Mouse (Mus musculus): ENCODE measurements around the gene Onecut3. TPM values are rescaled to one million over a fixed set of nuclear protein-coding genes. Genes with fewer than 3 reads are reported as not detected.

The Onecut3 gene
- polyA plus RNA-seq, 1 experiment from 2014 or later: not detected

GRCm38 (mm10) chr10:80464381-80465035 lies 30.1 kb upstream of the Onecut3 start:
- Histone ChIP-seq H3K27me3 (replicated peaks) (peaks cover 30% of the 10 kb centered on the region), H3K36me3 (no peaks in the 10 kb centered on the region), H3K9ac (peak overlapping the region; percentile 20; the same call in 1 of the 2 replicates), H3K9me3 (replicated peaks) (peaks cover 5% of the 10 kb centered on the region; the same call in 1 of the 2 replicates), H3K4me1 (replicated peaks) (peaks cover 23% of the 10 kb centered on the region), H3K27ac (ENCODE audit: poor library complexity, severe bottlenecking) (peak overlapping the region; percentile 57), H3K4me3 (peak overlapping the region; percentile 20; the same call in 1 of the 2 replicates), H3K4me2 (peak overlapping the region; percentile 53)
- 10% methylated on average over 19 of the region's 19 CpGs for WGBS
- no peak for ATAC-seq (ENCODE audit: insufficient number of reproducible peaks, low FRiP score)

DNA sequence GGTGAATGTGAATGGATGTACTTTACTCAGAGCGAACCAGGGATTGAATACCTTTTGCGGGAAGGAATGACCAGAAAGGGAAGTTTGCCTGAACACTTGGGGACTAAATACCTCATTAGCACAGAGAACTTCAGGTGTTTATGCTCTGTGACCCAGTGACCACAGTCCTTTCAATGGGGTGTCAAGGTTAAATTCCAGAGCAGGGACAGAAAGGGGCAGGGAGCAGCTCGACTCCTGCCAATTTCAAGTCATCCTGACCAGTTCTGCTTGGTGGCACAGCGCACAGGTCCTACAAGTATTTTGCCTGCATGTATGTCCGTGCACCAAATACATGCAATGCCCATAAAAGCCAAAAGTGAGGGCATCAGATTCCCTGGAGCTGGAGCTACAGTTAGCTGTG lies 29.6 kb upstream of the Onecut3 start:
- H3K4me1 ChIP-seq (replicated peaks): peaks cover 23% of the 10 kb centered on the region
- H3K27ac ChIP-seq (ENCODE audit: poor library complexity, severe bottlenecking): no peak overlapping the region
- ATAC-seq (ENCODE audit: insufficient number of reproducible peaks, low FRiP score): no peak
- peaks cover 5% of the 10 kb centered on the region; the same call in 1 of the 2 replicates for H3K9me3 ChIP-seq (replicated peaks)
- no peaks in the 10 kb centered on the region for H3K36me3 ChIP-seq
- no peak overlapping the region for H3K4me3 ChIP-seq
- no peak overlapping the region for H3K9ac ChIP-seq
- peaks cover 35% of the 10 kb centered on the region for H3K27me3 ChIP-seq (replicated peaks)
- 66% methylated on average over 5 of the region's 5 CpGs for WGBS
- H3K4me2 ChIP-seq: peak overlapping the region; percentile 53

DNA sequence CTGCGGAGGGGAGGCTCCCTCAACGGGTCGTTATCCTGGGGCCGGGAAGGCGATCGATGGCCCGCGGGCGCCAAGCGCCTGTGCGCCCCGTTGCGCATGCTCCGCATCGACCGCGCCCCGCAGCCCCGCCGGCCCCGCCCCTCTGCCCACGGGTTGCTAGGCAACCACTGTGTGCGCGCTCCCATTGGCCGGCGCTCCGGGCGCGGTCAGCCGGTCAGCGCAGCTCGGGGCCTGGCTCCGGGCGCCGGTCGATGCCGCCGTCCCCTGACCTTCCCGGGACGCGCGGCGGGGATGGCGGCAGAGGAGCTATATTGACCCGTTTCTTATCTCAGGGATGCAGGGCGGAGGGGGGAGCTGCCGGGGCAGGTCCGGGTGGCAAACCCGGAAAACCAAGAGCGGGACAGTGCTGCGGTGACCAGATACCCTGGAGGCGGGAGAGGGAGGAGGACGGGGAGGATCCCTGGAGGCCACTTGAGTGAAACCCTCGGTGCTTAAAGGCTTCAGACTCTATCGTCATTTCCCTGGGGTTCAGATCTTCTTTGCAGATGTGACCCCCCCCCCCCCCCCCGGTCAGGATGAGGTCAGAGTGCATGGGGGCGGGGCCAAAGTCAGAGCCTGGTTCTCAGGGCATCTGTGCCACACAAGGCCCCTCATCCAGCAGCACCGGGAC lies 19.2 kb upstream of the Onecut3 start:
- 2% methylated on average over 48 of the region's 58 CpGs for WGBS
- peak overlapping the region; percentile 63 for H3K4me3 ChIP-seq
- no peaks in the 10 kb centered on the region for H3K9me3 ChIP-seq (replicated peaks)
- peak overlapping the region; percentile 90 for H3K4me2 ChIP-seq
- ATAC-seq (ENCODE audit: insufficient number of reproducible peaks, low FRiP score): peak; percentile 94
- H3K9ac ChIP-seq: peak overlapping the region; percentile 64
- peaks cover 58% of the 10 kb centered on the region for H3K27me3 ChIP-seq (replicated peaks)
- H3K27ac ChIP-seq (ENCODE audit: poor library complexity, severe bottlenecking): no peak overlapping the region
- H3K36me3 ChIP-seq: no peaks in the 10 kb centered on the region
- peaks cover 11% of the 10 kb centered on the region; the same call in 1 of the 2 replicates for H3K4me1 ChIP-seq (replicated peaks)

DNA sequence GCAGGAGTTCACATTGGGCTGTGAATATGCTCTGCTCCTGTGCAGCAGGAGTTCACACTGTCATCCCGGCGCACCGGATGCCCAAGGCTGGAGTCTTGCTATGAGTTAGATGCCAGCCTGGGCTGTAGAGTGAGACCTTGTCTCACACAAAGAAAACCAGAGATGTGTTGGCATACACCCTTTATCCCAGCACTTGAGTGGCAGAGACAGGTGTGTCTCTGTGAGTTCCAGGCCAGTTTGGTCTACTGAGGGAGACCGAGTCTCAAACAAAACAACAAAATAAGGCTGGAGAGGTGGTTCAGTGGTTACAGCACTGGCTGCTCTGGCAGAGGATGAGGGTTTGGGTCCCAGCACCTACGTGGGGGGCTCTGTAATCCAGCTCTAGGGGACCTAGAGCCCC lies 16.1 kb upstream of the Onecut3 start:
- no peak overlapping the region for H3K4me3 ChIP-seq
- ATAC-seq (ENCODE audit: insufficient number of reproducible peaks, low FRiP score): no peak
- peaks cover 11% of the 10 kb centered on the region; the same call in 1 of the 2 replicates for H3K4me1 ChIP-seq (replicated peaks)
- H3K36me3 ChIP-seq: no peaks in the 10 kb centered on the region
- H3K9ac ChIP-seq: no peak overlapping the region
- 73% methylated on average over 5 of the region's 5 CpGs for WGBS
- no peaks in the 10 kb centered on the region for H3K9me3 ChIP-seq (replicated peaks)
- no peak overlapping the region for H3K27ac ChIP-seq (ENCODE audit: poor library complexity, severe bottlenecking)
- peaks cover 56% of the 10 kb centered on the region for H3K27me3 ChIP-seq (replicated peaks)
- no peak overlapping the region for H3K4me2 ChIP-seq

DNA sequence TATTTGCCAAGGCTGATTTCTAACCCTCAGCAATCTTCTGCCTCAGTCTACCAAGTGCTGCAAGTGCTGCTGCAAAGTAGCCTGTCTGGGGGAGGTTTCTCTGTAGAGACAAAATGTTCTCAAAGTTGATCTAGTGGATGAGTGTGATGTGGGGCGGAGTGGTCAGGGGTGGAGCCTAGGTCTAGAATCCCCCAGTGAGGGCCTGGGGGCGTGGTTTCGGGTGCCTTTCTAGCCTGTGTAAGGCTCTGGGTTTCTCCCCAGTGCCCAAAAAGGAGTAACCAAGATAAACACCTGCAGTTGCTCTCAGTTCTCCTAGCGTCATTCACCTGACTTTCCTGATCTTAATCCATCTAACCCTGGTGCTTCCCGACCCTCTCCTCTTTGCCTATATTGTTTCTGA lies 13.6 kb upstream of the Onecut3 start:
- H3K27me3 ChIP-seq (replicated peaks): peaks cover 81% of the 10 kb centered on the region
- no peak for ATAC-seq (ENCODE audit: insufficient number of reproducible peaks, low FRiP score)
- H3K36me3 ChIP-seq: no peaks in the 10 kb centered on the region
- WGBS: 19% methylated on average over 5 of the region's 5 CpGs
- no peak overlapping the region for H3K27ac ChIP-seq (ENCODE audit: poor library complexity, severe bottlenecking)
- no peak overlapping the region for H3K4me2 ChIP-seq
- peaks cover 6% of the 10 kb centered on the region; the same call in 1 of the 2 replicates for H3K4me1 ChIP-seq (replicated peaks)
- no peak overlapping the region for H3K9ac ChIP-seq
- no peak overlapping the region for H3K4me3 ChIP-seq
- no peaks in the 10 kb centered on the region for H3K9me3 ChIP-seq (replicated peaks)

GRCm38 (mm10) chr10:80486862-80487379 lies 7.7 kb upstream of the Onecut3 start:
- H3K9me3 ChIP-seq (replicated peaks): peaks cover 4% of the 10 kb centered on the region; the same call in 1 of the 2 replicates
- no peak overlapping the region for H3K27ac ChIP-seq (ENCODE audit: poor library complexity, severe bottlenecking)
- no peak for ATAC-seq (ENCODE audit: insufficient number of reproducible peaks, low FRiP score)
- no peak overlapping the region for H3K9ac ChIP-seq
- H3K27me3 ChIP-seq (replicated peaks): peaks cover 89% of the 10 kb centered on the region
- H3K4me1 ChIP-seq (replicated peaks): peaks cover 19% of the 10 kb centered on the region
- no peak overlapping the region for H3K4me3 ChIP-seq
- WGBS: 63% methylated on average over 7 of the region's 7 CpGs
- H3K36me3 ChIP-seq: no peaks in the 10 kb centered on the region
- H3K4me2 ChIP-seq: no peak overlapping the region

GRCm38 (mm10) chr10:80490051-80490450 lies 4.6 kb upstream of the Onecut3 start:
- peaks cover 4% of the 10 kb centered on the region; the same call in 1 of the 2 replicates for H3K9me3 ChIP-seq (replicated peaks)
- H3K4me3 ChIP-seq: peak overlapping the region; percentile 6; the same call in 1 of the 2 replicates
- H3K27ac ChIP-seq (ENCODE audit: poor library complexity, severe bottlenecking): no peak overlapping the region
- ATAC-seq (ENCODE audit: insufficient number of reproducible peaks, low FRiP score): no peak
- H3K36me3 ChIP-seq: no peaks in the 10 kb centered on the region
- H3K4me1 ChIP-seq (replicated peaks): peaks cover 28% of the 10 kb centered on the region
- peaks cover 91% of the 10 kb centered on the region for H3K27me3 ChIP-seq (replicated peaks)
- under 1% methylated on average over 22 of the region's 22 CpGs for WGBS
- H3K9ac ChIP-seq: no peak overlapping the region
- peak overlapping the region; percentile 13 for H3K4me2 ChIP-seq

- no peak for ATAC-seq (ENCODE audit: insufficient number of reproducible peaks, low FRiP score)
- Histone ChIP-seq H3K9ac (0 out of 2 replicates have a peak overlapping the region, but pooled peaks have one; percentile 36), H3K36me3 (no peaks in the 10 kb centered on the region), H3K27ac (ENCODE audit: poor library complexity, severe bottlenecking) (no peak overlapping the region), H3K9me3 (replicated peaks) (no peaks in the 10 kb centered on the region), H3K4me3 (peak overlapping the region; percentile 42), H3K27me3 (replicated peaks) (peaks cover 99% of the 10 kb centered on the region), H3K4me1 (replicated peaks) (peaks cover 33% of the 10 kb centered on the region), H3K4me2 (peak overlapping the region; percentile 83)
- WGBS: under 1% methylated on average over 35 of the region's 35 CpGs
Observed at GRCm38 (mm10) chr10:80495901-80496300, 1.3 kb downstream of the Onecut3 start.

- Histone ChIP-seq H3K9me3 (replicated peaks) (no peaks in the 10 kb centered on the region), H3K27ac (ENCODE audit: poor library complexity, severe bottlenecking) (no peak overlapping the region), H3K36me3 (no peaks in the 10 kb centered on the region), H3K4me3 (0 out of 2 replicates have a peak overlapping the region, but pooled peaks have one; percentile 42), H3K4me2 (peak overlapping the region; percentile 83), H3K27me3 (replicated peaks) (peaks cover 99% of the 10 kb centered on the region), H3K4me1 (replicated peaks) (peaks cover 28% of the 10 kb centered on the region), H3K9ac (no peak overlapping the region)
- ATAC-seq (ENCODE audit: insufficient number of reproducible peaks, low FRiP score): no peak
- 2% methylated on average over 20 of the region's 20 CpGs for WGBS
Observed at GRCm38 (mm10) chr10:80496421-80496820, 1.8 kb downstream of the Onecut3 start.

GRCm38 (mm10) chr10:80502291-80502690 lies 7.7 kb downstream of the Onecut3 start:
- WGBS: 2% methylated on average over 7 of the region's 7 CpGs
- Histone ChIP-seq H3K9me3 (replicated peaks) (no peaks in the 10 kb centered on the region), H3K27me3 (replicated peaks) (peaks cover 91% of the 10 kb centered on the region), H3K36me3 (no peaks in the 10 kb centered on the region), H3K27ac (ENCODE audit: poor library complexity, severe bottlenecking) (no peak overlapping the region), H3K4me3 (no peak overlapping the region), H3K4me1 (replicated peaks) (peaks cover 14% of the 10 kb centered on the region), H3K4me2 (no peak overlapping the region), H3K9ac (no peak overlapping the region)
- no peak for ATAC-seq (ENCODE audit: insufficient number of reproducible peaks, low FRiP score)

GRCm38 (mm10) chr10:80502819-80503314 lies 8.2 kb downstream of the Onecut3 start:
- H3K9me3 ChIP-seq (replicated peaks): no peaks in the 10 kb centered on the region
- H3K27me3 ChIP-seq (replicated peaks): peaks cover 91% of the 10 kb centered on the region
- ATAC-seq (ENCODE audit: insufficient number of reproducible peaks, low FRiP score): no peak
- 0 out of 2 replicates have a peak overlapping the region, but pooled peaks have one; percentile 1 for H3K4me3 ChIP-seq
- no peaks in the 10 kb centered on the region for H3K36me3 ChIP-seq
- no peak overlapping the region for H3K9ac ChIP-seq
- no peak overlapping the region for H3K27ac ChIP-seq (ENCODE audit: poor library complexity, severe bottlenecking)
- peaks cover 14% of the 10 kb centered on the region for H3K4me1 ChIP-seq (replicated peaks)
- 4% methylated on average over 22 of the region's 22 CpGs for WGBS
- no peak overlapping the region for H3K4me2 ChIP-seq

Measured in heart, embryonic 12.5 days (tissue).